In the genomic region with DNA sequence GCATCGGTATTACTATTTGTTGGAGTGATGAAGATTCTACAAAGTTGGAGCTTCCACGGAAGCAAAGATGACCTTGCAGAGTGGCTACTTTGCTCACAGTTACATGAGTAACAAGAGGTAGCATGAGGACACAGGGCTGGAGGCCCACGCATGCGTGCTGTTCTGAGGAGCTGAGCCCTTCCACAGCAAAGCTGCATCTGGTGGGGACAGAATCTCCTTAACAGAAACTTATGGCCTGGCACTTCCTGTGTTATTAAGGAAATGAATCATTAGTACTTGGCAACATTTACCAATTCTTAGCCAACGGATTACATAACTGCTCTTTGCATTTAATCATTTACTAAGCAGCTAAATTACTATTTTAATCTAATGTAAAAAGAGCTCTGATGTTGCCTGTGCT, we compare ENCODE assay signal across 8 mouse cellular contexts.
DNase-seq lines count a peak whose midpoint lies in the region; ATAC-seq lines count a peak whose summit lies in the region.

No protein-coding gene starts in this region.

- no peak overlapping the region for H3K4me2 ChIP-seq in intestine, embryonic 15.5 days (replicated peaks)

- H3K4me1 ChIP-seq in intestine, embryonic 15.5 days (replicated peaks): no peaks in the 10 kb centered on the region

- peak; percentile 17 for DNase-seq in left cerebral cortex, adult 11 months (ENCODE audit: low spot score)
- DNase-seq in left cerebral cortex, postnatal 4 days: no peak
- DNase-seq in heart, postnatal 25 days (ENCODE audit: low spot score): peak; percentile 10
- DNase-seq in left cerebral cortex, adult 9 months (ENCODE audit: low spot score in 2 of 2): peak; percentile 42 to 48
- peak; percentile 18 for DNase-seq in right cerebral cortex, postnatal 4 days
- DNase-seq in thymus, postnatal 4 days: no peak
- no peak for DNase-seq in urinary bladder, adult 18-20 months (ENCODE audit: low spot score in 2 of 2)

- no peak overlapping the region for H3K27ac ChIP-seq in intestine, embryonic 15.5 days

- H3K9ac ChIP-seq in intestine, embryonic 15.5 days: no peak overlapping the region

- 69% methylated on average over 5 of the region's 5 CpGs for WGBS in intestine, embryonic 15.5 days

- H3K9me3 ChIP-seq in intestine, embryonic 15.5 days: no peaks in the 10 kb centered on the region

- ATAC-seq in intestine, embryonic 15.5 days: no peak

- intact Hi-C loops in left cerebral cortex, postnatal 4 days (cut with DNase I): no loop called here
- intact Hi-C loops in heart, postnatal 25 days (cut with DNase I): no loop called here

- no peaks in the 10 kb centered on the region for H3K36me3 ChIP-seq in intestine, embryonic 15.5 days

- H3K27me3 ChIP-seq in intestine, embryonic 15.5 days (replicated peaks): no peaks in the 10 kb centered on the region

- H3K4me3 ChIP-seq in intestine, embryonic 15.5 days (replicated peaks): no peak overlapping the region

Comparison
In these comparisons a context has a peak if more than half of its experiments do, and no peak if none do; other contexts are left out.
1. DNase-seq: peak in left cerebral cortex, adult 11 months (single experiment), heart, postnatal 25 days (single experiment), left cerebral cortex, adult 9 months (2 of 2) and right cerebral cortex, postnatal 4 days (single experiment); none in left cerebral cortex, postnatal 4 days (single experiment), thymus, postnatal 4 days (single experiment) and urinary bladder, adult 18-20 months (0 of 2).